Mouse (Mus musculus): ENCODE results near the gene Gm4631. TPM values are rescaled to one million over a fixed set of nuclear protein-coding genes. Genes with fewer than 3 reads are reported as not detected.

Gene Gm4631
- total RNA-seq (2023) = 10 to 100 TPM in 1 of 2 experiments, 1 to 10 TPM in 1; 9.0 to 10.6 TPM

DNA sequence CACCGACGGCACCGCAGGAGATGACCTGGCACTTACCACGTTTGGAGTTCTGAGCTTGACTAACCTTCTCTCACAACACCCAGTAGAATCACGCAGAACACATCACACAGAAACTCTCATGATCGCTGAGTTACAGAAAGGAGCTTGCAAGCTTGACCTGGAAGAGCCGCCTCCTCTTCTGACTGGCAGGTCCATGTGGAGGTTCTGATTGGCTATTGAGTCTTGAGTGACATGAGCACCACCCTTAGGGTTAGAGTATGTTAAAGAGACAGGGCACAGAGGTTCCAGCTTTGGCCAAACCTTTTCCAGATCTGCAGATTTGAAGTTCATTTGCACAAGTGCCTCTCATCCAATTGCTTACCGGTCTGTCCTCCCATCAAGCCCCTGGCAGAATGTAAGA lies at the start of gene Gm4631:
Gene Gm4631, minus strand, starts transcription at position 101 of the 400 bp plus-strand sequence.

DNA sequence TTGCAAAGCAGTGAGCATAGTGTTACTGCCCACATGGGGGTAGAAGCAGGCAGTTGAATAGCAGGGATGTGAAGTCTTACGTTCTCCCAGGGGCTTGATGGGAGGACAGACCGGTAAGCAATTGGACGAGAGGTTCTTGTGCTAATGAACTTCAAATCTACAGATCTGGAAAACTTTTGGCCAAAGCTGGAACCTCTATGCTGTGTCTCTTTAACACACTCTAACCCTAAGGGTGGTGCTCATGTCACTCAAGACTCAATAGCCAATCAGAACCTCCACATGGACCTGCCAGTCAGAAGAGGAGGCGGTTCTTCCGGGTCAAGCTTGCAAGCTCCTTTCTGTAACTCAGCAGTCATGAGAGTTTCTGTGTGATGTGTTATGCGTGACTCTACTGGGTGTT lies 34.1 kb upstream of the Gm4631 start, which contains the start of gene Zfp968:
Gene Zfp968, plus strand, starts transcription at position 301 of the 400 bp plus-strand sequence.

DNA sequence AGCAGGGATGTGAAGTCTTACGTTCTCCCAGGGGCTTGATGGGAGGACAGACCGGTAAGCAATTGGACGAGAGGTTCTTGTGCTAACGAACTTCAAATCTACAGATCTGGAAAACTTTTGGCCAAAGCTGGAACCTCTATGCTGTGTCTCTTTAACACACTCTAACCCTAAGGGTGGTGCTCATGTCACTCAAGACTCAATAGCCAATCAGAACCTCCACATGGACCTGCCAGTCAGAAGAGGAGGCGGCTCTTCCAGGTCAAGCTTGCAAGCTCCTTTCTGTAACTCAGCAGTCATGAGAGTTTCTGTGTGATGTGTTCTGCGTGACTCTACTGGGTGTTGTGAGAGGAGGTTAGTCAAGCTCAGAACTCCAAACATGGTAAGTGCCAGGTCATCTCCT lies 63.2 kb downstream of the Gm4631 start, which contains the start of gene Gm14440:
Gene Gm14440, plus strand, starts transcription at position 301 of the 400 bp plus-strand sequence.

Other genes starting within 250 kb of the Gm4631 start
- 1 to 10 TPM; 1.5 to 1.9 TPM for gene Gm14399, start 196.2 kb downstream of the Gm4631 start, total RNA-seq (2023)
- under 1 TPM; 0.20 to 0.30 TPM for gene Gm14443, start 162.3 kb downstream of the Gm4631 start, total RNA-seq (2023)
- 10 to 100 TPM; 14.5 to 22.2 TPM for gene Gm14391, start 131.3 kb downstream of the Gm4631 start, total RNA-seq (2023)
- gene Gm14440, start 63.1 kb downstream of the Gm4631 start, total RNA-seq (2023) = 1 to 10 TPM; 2.1 to 2.5 TPM
- gene Zfp968, start 34.2 kb upstream of the Gm4631 start, total RNA-seq (2023) = 1 to 10 TPM in 1 of 2 experiments, not detected in 1; 2.8 TPM
- gene Gm4724, start 97.6 kb upstream of the Gm4631 start, total RNA-seq (2023) = not detected
- gene Zfp965, start 131.8 kb upstream of the Gm4631 start, total RNA-seq (2023) = 1 to 10 TPM; 1.2 to 7.2 TPM

All from B cell, adult 67 days (primary cell).